Mouse (Mus musculus) hindbrain, embryonic 13.5 days (tissue): Measurements from ENCODE around the gene Wiz. TPM values are rescaled to one million over a fixed set of nuclear protein-coding genes. Genes with fewer than 3 reads are reported as not detected.

Experiments
- ATAC-seq: fragments of 200-750 bp; cut with Nextera tagmentation; 2 replicates; pipeline ENCODE4 v1.8.0; 2017; ENCODE audit warnings: moderate TSS enrichment; ENCODE audit not compliant: low FRiP score
- H3K27ac ChIP-seq: fragments of 300-500 bp; sonication (generic); 2 replicates; pipeline ENCODE4 v1.5.1; 2015; ENCODE audit warnings: inconsistent platforms, mild to moderate bottlenecking, moderate library complexity
- H3K27me3 ChIP-seq: fragments of 300-500 bp; sonication (generic); 2 replicates; pipeline ENCODE4 v1.6.1; 2015; ENCODE audit warnings: mild to moderate bottlenecking, inconsistent platforms
- H3K36me3 ChIP-seq: fragments of 300-500 bp; sonication (generic); 2 replicates; pipeline ENCODE4 v1.6.1; 2015; ENCODE audit warnings: mild to moderate bottlenecking, inconsistent platforms
- H3K4me1 ChIP-seq: fragments of 300-500 bp; sonication (generic); replicated peaks from 2 replicates; pipeline ENCODE4 v1.6.1; 2015; ENCODE audit warnings: inconsistent platforms
- H3K4me2 ChIP-seq: fragments of 300-500 bp; sonication (generic); 2 replicates; pipeline ENCODE4 v1.6.1; 2015; ENCODE audit warnings: inconsistent platforms, mild to moderate bottlenecking, moderate library complexity
- H3K4me3 ChIP-seq: fragments of 300-500 bp; sonication (generic); 2 replicates; pipeline ENCODE4 v1.5.1; 2015; ENCODE audit warnings: mild to moderate bottlenecking, inconsistent platforms
- H3K9ac ChIP-seq: fragments of 300-500 bp; sonication (generic); 2 replicates; pipeline ENCODE4 v1.6.1; 2015; ENCODE audit warnings: mild to moderate bottlenecking, inconsistent platforms
- H3K9me3 ChIP-seq: fragments of 300-500 bp; sonication (generic); 2 replicates; pipeline ENCODE4 v1.6.1; 2016; ENCODE audit warnings: inconsistent platforms
- WGBS: fragments of 180-500 bp; shearing (Covaris S2); methylation state at CpG from one replicate; pipeline ENCODE4 v1.1.7; 2015; 5-methylcytosine and 5-hydroxymethylcytosine counted together
- polyA plus RNA-seq: library from polyadenylated mRNA; unstranded; fragments of >200 nt; fragmentation: Nextera tagmentation; extraction: Ambion mirVana; gene quantifications from 2 replicates; pipeline ENCODE4 v1.2.1, GENCODE M21; 2015

Gene Wiz
- polyA plus RNA-seq, 1 experiment from 2014 or later, result 35.9 TPM

GRCm38 (mm10) chr17:32356281-32356680 lies 33.0 kb downstream of the Wiz start:
- H3K4me3 ChIP-seq, result no peak overlapping the region
- ATAC-seq, result no peak
- H3K27ac ChIP-seq, result no peak overlapping the region
- peaks cover 78% of the 10 kb centered on the region for H3K36me3 ChIP-seq
- H3K4me2 ChIP-seq, result no peak overlapping the region
- WGBS, result 91% methylated on average over 9 of the region's 9 CpGs
- no peaks in the 10 kb centered on the region for H3K27me3 ChIP-seq
- peaks cover 14% of the 10 kb centered on the region for H3K4me1 ChIP-seq
- H3K9ac ChIP-seq, result no peak overlapping the region
- no peaks in the 10 kb centered on the region for H3K9me3 ChIP-seq

GRCm38 (mm10) chr17:32355031-32355430 lies 34.2 kb downstream of the Wiz start:
- Histone ChIP-seq H3K9ac (no peak overlapping the region), H3K36me3 (peaks cover 65% of the 10 kb centered on the region), H3K4me2 (no peak overlapping the region), H3K9me3 (no peaks in the 10 kb centered on the region), H3K27ac (peak overlapping the region; percentile 79; the same call in 1 of the 2 replicates), H3K4me3 (no peak overlapping the region), H3K4me1 (peaks cover 17% of the 10 kb centered on the region), H3K27me3 (no peaks in the 10 kb centered on the region)
- ATAC-seq, result no peak
- 90% methylated on average over 6 of the region's 6 CpGs for WGBS

- no peak for ATAC-seq
- Histone ChIP-seq H3K4me1 (peaks cover 24% of the 10 kb centered on the region), H3K27me3 (no peaks in the 10 kb centered on the region), H3K27ac (peak overlapping the region; percentile 79), H3K9ac (0 out of 2 replicates have a peak overlapping the region, but pooled peaks have one; percentile 39), H3K4me2 (no peak overlapping the region), H3K9me3 (no peaks in the 10 kb centered on the region), H3K4me3 (no peak overlapping the region), H3K36me3 (peaks cover 57% of the 10 kb centered on the region)
- WGBS, result 49% methylated on average over 5 of the region's 5 CpGs
Observed at GRCm38 (mm10) chr17:32354211-32354610, 35.0 kb downstream of the Wiz start.

- no peaks in the 10 kb centered on the region for H3K27me3 ChIP-seq
- peak overlapping the region; percentile 41; the same call in 1 of the 2 replicates for H3K27ac ChIP-seq
- H3K4me1 ChIP-seq, result peaks cover 29% of the 10 kb centered on the region
- H3K9me3 ChIP-seq, result no peaks in the 10 kb centered on the region
- ATAC-seq, result no peak
- WGBS, result 55% methylated on average over 4 of the region's 4 CpGs
- no peak overlapping the region for H3K4me2 ChIP-seq
- H3K36me3 ChIP-seq, result peaks cover 52% of the 10 kb centered on the region
- H3K4me3 ChIP-seq, result no peak overlapping the region
- no peak overlapping the region for H3K9ac ChIP-seq
Observed at GRCm38 (mm10) chr17:32353696-32354095, 35.5 kb downstream of the Wiz start.

- no peak overlapping the region for H3K4me2 ChIP-seq
- no peak overlapping the region for H3K9ac ChIP-seq
- no peak overlapping the region for H3K27ac ChIP-seq
- ATAC-seq, result no peak
- no peaks in the 10 kb centered on the region for H3K9me3 ChIP-seq
- H3K4me3 ChIP-seq, result no peak overlapping the region
- H3K4me1 ChIP-seq, result peaks cover 44% of the 10 kb centered on the region
- no peaks in the 10 kb centered on the region for H3K27me3 ChIP-seq
- H3K36me3 ChIP-seq, result peaks cover 32% of the 10 kb centered on the region
Observed at GRCm38 (mm10) chr17:32351726-32352125, 37.5 kb downstream of the Wiz start.

GRCm38 (mm10) chr17:32351269-32351668 lies 38.0 kb downstream of the Wiz start:
- 76% methylated on average over 3 of the region's 3 CpGs for WGBS
- no peaks in the 10 kb centered on the region for H3K9me3 ChIP-seq
- no peak overlapping the region for H3K9ac ChIP-seq
- H3K36me3 ChIP-seq, result peaks cover 27% of the 10 kb centered on the region
- ATAC-seq, result no peak
- H3K4me1 ChIP-seq, result peaks cover 44% of the 10 kb centered on the region
- no peak overlapping the region for H3K27ac ChIP-seq
- H3K4me2 ChIP-seq, result peak overlapping the region; percentile 59
- H3K4me3 ChIP-seq, result no peak overlapping the region
- H3K27me3 ChIP-seq, result no peaks in the 10 kb centered on the region

- Histone ChIP-seq H3K27me3 (no peaks in the 10 kb centered on the region), H3K36me3 (peaks cover 20% of the 10 kb centered on the region), H3K9me3 (no peaks in the 10 kb centered on the region), H3K9ac (peak within 1 kb of the TSS; percentile 91), H3K4me2 (peak within 1 kb of the TSS; percentile 89), H3K4me1 (peaks cover 44% of the 10 kb centered on the region), H3K4me3 (peak within 1 kb of the TSS; percentile 87), H3K27ac (peak within 1 kb of the TSS; percentile 91)
- under 1% methylated on average over 37 of the region's 37 CpGs for WGBS
- peak; percentile 97 for ATAC-seq
Observed at GRCm38 (mm10) chr17:32350382-32350983, 38.8 kb downstream of the Wiz start, which contains the start of gene Akap8l. Gene Akap8l (minus strand): TSS chr17:32350607.

- Histone ChIP-seq H3K9ac (peak overlapping the region; percentile 91), H3K4me1 (peaks cover 41% of the 10 kb centered on the region), H3K36me3 (peaks cover 14% of the 10 kb centered on the region), H3K4me3 (peak overlapping the region; percentile 87), H3K9me3 (no peaks in the 10 kb centered on the region), H3K4me2 (peak overlapping the region; percentile 89), H3K27ac (peak overlapping the region; percentile 91), H3K27me3 (no peaks in the 10 kb centered on the region)
- no peak; the same call in none of the 2 replicates for ATAC-seq
- under 1% methylated on average over 24 of the region's 24 CpGs for WGBS
Observed at GRCm38 (mm10) chr17:32349851-32350381, 39.3 kb downstream of the Wiz start.

- ATAC-seq, result no peak
- H3K4me3 ChIP-seq, result peak overlapping the region; percentile 87
- H3K27ac ChIP-seq, result peak overlapping the region; percentile 91
- H3K36me3 ChIP-seq, result peaks cover 11% of the 10 kb centered on the region
- H3K4me2 ChIP-seq, result peak overlapping the region; percentile 89
- no peaks in the 10 kb centered on the region for H3K27me3 ChIP-seq
- H3K9me3 ChIP-seq, result no peaks in the 10 kb centered on the region
- peaks cover 34% of the 10 kb centered on the region for H3K4me1 ChIP-seq
- peak overlapping the region; percentile 91 for H3K9ac ChIP-seq
- 6% methylated on average over 4 of the region's 4 CpGs for WGBS
Observed at GRCm38 (mm10) chr17:32349037-32349732, 40.1 kb downstream of the Wiz start.

GRCm38 (mm10) chr17:32348406-32348805 lies 40.8 kb downstream of the Wiz start:
- peak overlapping the region; percentile 91; the same call in 1 of the 2 replicates for H3K9ac ChIP-seq
- no peak for ATAC-seq
- H3K4me1 ChIP-seq, result peaks cover 32% of the 10 kb centered on the region
- no peaks in the 10 kb centered on the region for H3K27me3 ChIP-seq
- 93% methylated on average over 2 of the region's 2 CpGs for WGBS
- H3K9me3 ChIP-seq, result no peaks in the 10 kb centered on the region
- peaks cover 11% of the 10 kb centered on the region for H3K36me3 ChIP-seq
- no peak overlapping the region for H3K4me3 ChIP-seq
- no peak overlapping the region for H3K27ac ChIP-seq
- H3K4me2 ChIP-seq, result peak overlapping the region; percentile 89

- Histone ChIP-seq H3K4me3 (no peak overlapping the region), H3K27ac (no peak overlapping the region), H3K9me3 (no peaks in the 10 kb centered on the region), H3K4me1 (no peaks in the 10 kb centered on the region), H3K36me3 (peaks cover 53% of the 10 kb centered on the region), H3K27me3 (no peaks in the 10 kb centered on the region), H3K4me2 (no peak overlapping the region), H3K9ac (no peak overlapping the region)
- 97% methylated on average over 1 of the region's 1 CpGs for WGBS
- no peak for ATAC-seq
Observed at GRCm38 (mm10) chr17:32341102-32341501, 48.1 kb downstream of the Wiz start.

- WGBS, result 89% methylated on average over 1 of the region's 1 CpGs
- H3K4me1 ChIP-seq, result no peaks in the 10 kb centered on the region
- no peaks in the 10 kb centered on the region for H3K9me3 ChIP-seq
- no peak for ATAC-seq
- no peak overlapping the region for H3K4me3 ChIP-seq
- no peaks in the 10 kb centered on the region for H3K27me3 ChIP-seq
- H3K9ac ChIP-seq, result no peak overlapping the region
- H3K27ac ChIP-seq, result no peak overlapping the region
- H3K4me2 ChIP-seq, result no peak overlapping the region
- peaks cover 63% of the 10 kb centered on the region for H3K36me3 ChIP-seq
Observed at GRCm38 (mm10) chr17:32340110-32340509, 49.1 kb downstream of the Wiz start.
